Mouse (Mus musculus) midbrain, postnatal 0 days (tissue): ENCODE results near the gene S1pr4. TPM values are rescaled to one million over a fixed set of nuclear protein-coding genes. Genes with fewer than 3 reads are reported as not detected.

Experiments used
- ATAC-seq: fragments of 200-750 bp; cut with Nextera tagmentation; 2 replicates; pipeline ENCODE4 v1.8.0; 2017; ENCODE audit warnings: moderate number of reproducible peaks, mild to moderate bottlenecking, moderate TSS enrichment, moderate library complexity; ENCODE audit not compliant: low FRiP score
- DNase-seq: peaks from one replicate; pipeline ENCODE4 v3.0.0-alpha.2; 2015; ENCODE audit warnings: low spot score
- H3K27ac ChIP-seq: fragments of 300-500 bp; sonication (generic); 2 replicates; pipeline ENCODE4 v1.5.1; 2014; ENCODE audit warnings: low read depth, mild to moderate bottlenecking, low read length, mixed read lengths
- H3K27me3 ChIP-seq: fragments of 300-500 bp; sonication (generic); 2 replicates; pipeline ENCODE4 v1.6.1; 2014; ENCODE audit warnings: low read length, control low read depth, mixed read lengths; ENCODE audit not compliant: insufficient read depth
- H3K36me3 ChIP-seq: fragments of 300-500 bp; sonication (generic); 2 replicates; pipeline ENCODE4 v1.6.1; 2014; ENCODE audit warnings: low read length, control low read depth, mixed read lengths; ENCODE audit not compliant: insufficient read depth
- H3K4me1 ChIP-seq: fragments of 300-500 bp; sonication (generic); 2 replicates; pipeline ENCODE4 v1.6.1; 2014; ENCODE audit warnings: mild to moderate bottlenecking, control low read depth, antibody characterized with exemption, low read length, mixed read lengths; ENCODE audit not compliant: insufficient read depth
- H3K4me2 ChIP-seq: fragments of 300-500 bp; sonication (generic); 2 replicates; pipeline ENCODE4 v1.6.1; 2014; ENCODE audit warnings: low read depth, mild to moderate bottlenecking, low read length, mixed read lengths; ENCODE audit not compliant: poor library complexity, severe bottlenecking
- H3K4me3 ChIP-seq: fragments of 300-500 bp; sonication (generic); 2 replicates; pipeline ENCODE4 v1.5.1; 2014; ENCODE audit warnings: low read depth, mild to moderate bottlenecking, low read length, moderate library complexity
- H3K9ac ChIP-seq: fragments of 300-500 bp; sonication (generic); replicated peaks from 2 replicates; pipeline ENCODE4 v1.6.1; 2014; ENCODE audit warnings: mild to moderate bottlenecking, low read length, moderate library complexity, mixed read lengths; ENCODE audit not compliant: poor library complexity, severe bottlenecking
- H3K9me3 ChIP-seq: fragments of 300-500 bp; sonication (generic); 2 replicates; pipeline ENCODE4 v1.6.1; 2016; ENCODE audit warnings: low read length, control low read depth
- CTCF ChIP-seq: IDR thresholded peaks from 2 replicates; pipeline ENCODE4 v1.5.1; 2016; ENCODE audit warnings: antibody characterized with exemption, mild to moderate bottlenecking
- WGBS: fragments of 180-500 bp; shearing (Covaris S2); extraction: QIAGEN DNeasy Blood & Tissue Kit; methylation state at CpG from one replicate; pipeline ENCODE4 v1.1.7; 2014; 5-methylcytosine and 5-hydroxymethylcytosine counted together
- polyA plus RNA-seq: library from polyadenylated mRNA; unstranded; fragments of >200 nt; fragmentation: Nextera tagmentation; extraction: Ambion mirVana; gene quantifications from 2 replicates; pipeline ENCODE4 v1.2.1, GENCODE M21; 2015
- total RNA-seq: library from RNA; depleted of rRNA; stranded (reverse); fragments of >200 nt; gene quantifications from 2 replicates; pipeline ENCODE4 v1.2.3, GENCODE M21; 2014

Gene S1pr4
- total and polyA plus RNA-seq, 2 experiments from 2014 or later = 0.16 to 0.41 TPM

- WGBS = 78% methylated on average over 5 of the region's 5 CpGs
- H3K36me3 ChIP-seq = peaks cover 37% of the 10 kb centered on the region
- no peak for TF ChIP-seq CTCF
- H3K4me2 ChIP-seq = no peak overlapping the region
- DNase-seq (no peak), ATAC-seq (no peak)
- H3K9me3 ChIP-seq = no peaks in the 10 kb centered on the region
- no peak overlapping the region for H3K9ac ChIP-seq
- 0 out of 2 replicates have a peak, but pooled peaks cover 5% of the 10 kb centered on the region for H3K4me1 ChIP-seq
- no peak overlapping the region for H3K27ac ChIP-seq
- no peak overlapping the region for H3K4me3 ChIP-seq
- no peaks in the 10 kb centered on the region for H3K27me3 ChIP-seq
Measured at GRCm38 (mm10) chr10:81469253-81469652, 30.7 kb downstream of the S1pr4 start.

- Histone ChIP-seq H3K27ac (no peak overlapping the region), H3K4me3 (no peak overlapping the region), H3K9me3 (no peaks in the 10 kb centered on the region), H3K4me1 (0 out of 2 replicates have a peak, but pooled peaks cover 5% of the 10 kb centered on the region), H3K27me3 (0 out of 2 replicates have a peak, but pooled peaks cover 2% of the 10 kb centered on the region), H3K4me2 (no peak overlapping the region), H3K9ac (no peak overlapping the region), H3K36me3 (peaks cover 43% of the 10 kb centered on the region)
- WGBS = 84% methylated on average over 16 of the region's 16 CpGs
- DNase-seq (no peak), ATAC-seq (no peak)
- TF ChIP-seq CTCF = no peak
Measured at GRCm38 (mm10) chr10:81467670-81468235, 32.2 kb downstream of the S1pr4 start.

- 0 out of 2 replicates have a peak, but pooled peaks cover under 1% of the 10 kb centered on the region for H3K4me1 ChIP-seq
- DNase-seq = no peak
- H3K4me3 ChIP-seq = no peak overlapping the region
- H3K27ac ChIP-seq = no peak overlapping the region
- 60% methylated on average over 14 of the region's 14 CpGs for WGBS
- H3K4me2 ChIP-seq = no peak overlapping the region
- no peak for TF ChIP-seq CTCF
- H3K9ac ChIP-seq = no peak overlapping the region
- peaks cover 47% of the 10 kb centered on the region for H3K36me3 ChIP-seq
- ATAC-seq = no peak
- 0 out of 2 replicates have a peak, but pooled peaks cover 2% of the 10 kb centered on the region for H3K27me3 ChIP-seq
- no peaks in the 10 kb centered on the region for H3K9me3 ChIP-seq
Measured at GRCm38 (mm10) chr10:81466881-81467280, 33.1 kb downstream of the S1pr4 start.

GRCm38 (mm10) chr10:81466066-81466465 lies 33.9 kb downstream of the S1pr4 start:
- H3K4me2 ChIP-seq = no peak overlapping the region; the same call in 1 of the 2 replicates
- H3K4me3 ChIP-seq = no peak overlapping the region
- 0 out of 2 replicates have a peak, but pooled peaks cover 2% of the 10 kb centered on the region for H3K27me3 ChIP-seq
- WGBS = 82% methylated on average over 2 of the region's 2 CpGs
- no peak for ATAC-seq
- DNase-seq = no peak
- no peak overlapping the region for H3K27ac ChIP-seq
- H3K36me3 ChIP-seq = peaks cover 50% of the 10 kb centered on the region
- no peaks in the 10 kb centered on the region for H3K9me3 ChIP-seq
- no peaks in the 10 kb centered on the region for H3K4me1 ChIP-seq
- no peak for TF ChIP-seq CTCF
- no peak overlapping the region for H3K9ac ChIP-seq

GRCm38 (mm10) chr10:81465265-81465645 lies 34.7 kb downstream of the S1pr4 start:
- Histone ChIP-seq H3K36me3 (peaks cover 50% of the 10 kb centered on the region), H3K27ac (no peak overlapping the region)
- DNase-seq = no peak

More at GRCm38 (mm10) chr10:81465265-81465645, 34.7 kb downstream of the S1pr4 start:
- no peak overlapping the region for H3K4me2 ChIP-seq
- no peaks in the 10 kb centered on the region for H3K4me1 ChIP-seq
- no peak overlapping the region for H3K4me3 ChIP-seq
- TF ChIP-seq CTCF = no peak
- WGBS = 14% methylated on average over 4 of the region's 5 CpGs
- peak; percentile 12; the same call in 1 of the 2 replicates for ATAC-seq
- no peak overlapping the region for H3K9ac ChIP-seq
- 0 out of 2 replicates have a peak, but pooled peaks cover 2% of the 10 kb centered on the region for H3K27me3 ChIP-seq
- no peaks in the 10 kb centered on the region for H3K9me3 ChIP-seq
